Mouse (Mus musculus): ENCODE data around the gene Adam1b. TPM values are rescaled to one million over a fixed set of nuclear protein-coding genes. Genes with fewer than 3 reads are reported as not detected.

Gene Adam1b
- polyA plus RNA-seq (2015; fragmentation: Nextera tagmentation; extraction: Ambion mirVana), result 0.05 and 0.09 TPM in 2 replicates

DNA sequence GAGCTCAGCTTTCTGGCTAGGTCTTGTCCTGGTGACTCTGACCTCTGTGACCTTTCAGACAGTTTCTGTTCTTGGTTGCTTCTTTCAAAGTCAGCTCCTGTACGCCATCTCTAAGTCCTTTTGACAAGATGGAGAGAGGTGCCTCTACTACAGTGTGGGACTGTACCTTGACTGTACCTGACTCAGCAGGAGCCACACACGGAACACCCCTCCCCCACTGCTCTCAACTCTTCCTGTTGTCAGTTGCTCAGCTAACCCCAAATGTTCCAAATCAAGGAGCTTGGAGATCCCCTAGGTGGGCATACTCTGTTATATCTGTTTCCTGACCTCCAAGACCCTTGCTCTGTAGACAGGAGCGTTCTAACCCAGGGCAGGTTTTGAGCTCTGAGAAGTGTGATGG, at the start of gene Adam1b:
Adam1b (minus strand) TSS at position 205 of the 400 bp plus-strand sequence.
- H3K36me3 ChIP-seq, result no peaks in the 10 kb centered on the region
- no peak within 1 kb of the TSS for H3K4me3 ChIP-seq (replicated peaks)
- no peak within 1 kb of the TSS for H3K9ac ChIP-seq
- H3K27ac ChIP-seq, result no peak within 1 kb of the TSS
- H3K9me3 ChIP-seq, result no peaks in the 10 kb centered on the region
- 63% methylated on average over 3 of the region's 3 CpGs for WGBS
- H3K27me3 ChIP-seq (replicated peaks), result no peaks in the 10 kb centered on the region
- no peak within 1 kb of the TSS for H3K4me2 ChIP-seq
- H3K4me1 ChIP-seq, result no peaks in the 10 kb centered on the region
- ATAC-seq (ENCODE audit: insufficient read depth, low FRiP score, low read depth), result no peak

DNA sequence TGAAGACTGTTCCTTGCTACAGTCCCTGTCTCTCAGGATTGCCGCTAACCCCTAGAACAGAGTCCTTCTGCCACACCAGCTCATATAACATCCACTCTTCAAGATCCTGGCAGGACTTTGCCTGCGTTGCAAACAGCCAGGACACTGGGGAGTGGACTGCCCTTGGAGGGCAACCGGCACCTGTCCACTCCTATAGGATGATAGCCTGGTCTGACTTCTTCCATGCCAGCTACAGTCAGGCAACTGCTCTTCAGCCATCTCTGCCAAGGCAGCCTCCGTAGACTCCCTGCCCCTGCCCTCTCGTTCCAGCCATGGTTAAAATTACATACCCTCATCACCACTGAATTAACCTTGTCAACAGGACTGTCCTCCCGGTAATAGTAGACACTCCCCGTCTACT, 46.0 kb upstream of the Adam1b start:
- Histone ChIP-seq H3K9ac (no peak overlapping the region), H3K27me3 (replicated peaks) (no peaks in the 10 kb centered on the region), H3K9me3 (no peaks in the 10 kb centered on the region), H3K4me2 (no peak overlapping the region), H3K4me1 (peaks cover 10% of the 10 kb centered on the region), H3K36me3 (no peaks in the 10 kb centered on the region), H3K27ac (no peak overlapping the region), H3K4me3 (replicated peaks) (no peak overlapping the region)
- ATAC-seq (ENCODE audit: insufficient read depth, low FRiP score, low read depth), result no peak
- WGBS, result 83% methylated on average over 7 of the region's 7 CpGs

DNA sequence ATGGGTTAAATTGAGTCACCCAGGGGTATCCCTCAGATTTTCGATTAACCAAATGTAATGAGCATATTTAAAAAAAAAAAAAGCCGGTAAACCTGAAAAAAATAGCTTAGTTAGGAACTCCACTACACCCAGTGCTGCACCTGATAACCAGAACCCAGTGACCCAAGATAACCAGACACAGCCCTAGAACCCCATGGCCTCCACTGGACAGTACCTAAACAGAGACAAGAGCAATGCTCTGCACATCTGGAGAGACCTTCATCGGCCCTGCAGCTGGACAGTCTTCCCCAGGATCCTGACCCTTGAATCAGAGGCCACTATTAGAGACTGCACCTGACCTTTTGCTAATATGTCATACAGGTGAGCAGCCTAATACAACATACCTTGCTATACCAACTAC, 43.8 kb upstream of the Adam1b start:
- Histone ChIP-seq H3K9me3 (no peaks in the 10 kb centered on the region), H3K4me2 (no peak overlapping the region), H3K4me3 (replicated peaks) (no peak overlapping the region), H3K27ac (no peak overlapping the region), H3K36me3 (no peaks in the 10 kb centered on the region), H3K9ac (no peak overlapping the region), H3K4me1 (peaks cover 11% of the 10 kb centered on the region), H3K27me3 (replicated peaks) (no peaks in the 10 kb centered on the region)
- 91% methylated on average over 3 of the region's 3 CpGs for WGBS
- no peak for ATAC-seq (ENCODE audit: insufficient read depth, low FRiP score, low read depth)

DNA sequence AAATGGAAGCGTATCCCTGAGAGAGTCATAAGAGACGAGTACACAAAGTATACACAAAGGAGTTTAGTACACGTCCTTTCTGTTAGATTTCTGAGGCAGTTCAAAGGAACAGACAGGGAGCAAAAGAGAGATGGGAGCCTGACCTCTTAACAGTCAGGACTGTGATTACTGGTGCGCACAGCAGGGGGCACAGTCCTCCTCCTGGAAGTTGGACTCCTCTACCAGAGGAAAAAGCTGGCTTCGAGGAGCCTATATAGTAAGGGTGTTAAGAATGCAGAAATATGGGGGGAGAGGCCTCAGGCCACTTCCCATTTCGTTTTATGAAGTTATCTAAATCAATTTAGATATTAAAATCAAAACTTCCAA, 43.3 kb upstream of the Adam1b start:
- H3K4me1 ChIP-seq, result peaks cover 11% of the 10 kb centered on the region
- 29% methylated on average over 6 of the region's 6 CpGs for WGBS
- H3K9ac ChIP-seq, result peak overlapping the region; percentile 95; the same call in 1 of the 2 replicates
- peak overlapping the region; percentile 78 for H3K4me2 ChIP-seq
- H3K27me3 ChIP-seq (replicated peaks), result no peaks in the 10 kb centered on the region
- ATAC-seq (ENCODE audit: insufficient read depth, low FRiP score, low read depth), result no peak
- peak overlapping the region; percentile 99 for H3K4me3 ChIP-seq (replicated peaks)
- peak overlapping the region; percentile 94; the same call in 1 of the 2 replicates for H3K27ac ChIP-seq
- H3K36me3 ChIP-seq, result no peaks in the 10 kb centered on the region
- H3K9me3 ChIP-seq, result no peaks in the 10 kb centered on the region

DNA sequence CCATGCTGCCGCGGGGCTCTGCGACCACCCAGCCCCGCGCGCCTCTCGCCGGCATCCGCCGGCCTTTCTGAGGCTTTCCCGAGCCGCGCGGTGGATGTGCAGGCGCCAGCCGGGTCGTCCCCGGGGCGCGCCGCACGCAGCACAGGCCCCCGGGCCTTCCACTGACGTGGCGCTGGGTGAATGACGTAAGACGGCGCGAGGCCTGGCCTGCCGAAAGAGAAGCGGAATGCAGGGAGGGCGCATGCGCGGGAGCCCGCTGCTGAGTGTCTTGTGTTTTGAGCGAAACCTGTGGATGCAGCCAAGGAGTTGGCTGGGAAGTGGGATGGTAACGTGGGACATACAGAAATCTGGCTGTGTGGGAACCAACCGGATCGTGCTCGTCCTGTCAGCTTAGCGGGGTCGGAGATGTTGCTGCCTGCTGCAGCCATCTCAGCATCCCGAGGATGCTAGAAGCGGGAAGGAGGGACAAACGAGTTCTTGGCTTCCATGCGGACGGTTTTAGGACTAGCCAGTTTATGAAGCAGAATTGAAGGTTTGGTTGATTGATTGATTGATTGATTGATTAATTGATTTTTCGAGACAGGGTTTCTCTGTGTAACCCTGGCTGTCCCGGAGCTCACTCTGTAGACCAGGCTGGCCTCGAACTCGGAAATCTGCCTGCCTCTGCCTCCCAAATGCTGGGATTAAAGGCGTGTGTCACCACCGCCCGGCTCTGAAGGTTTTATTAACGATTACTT, 42.7 kb upstream of the Adam1b start, which contains the start of gene Mapkapk5:
Mapkapk5 (minus strand) TSS at position 113 of the 737 bp plus-strand sequence.
- peak within 1 kb of the TSS; percentile 99 for H3K4me3 ChIP-seq (replicated peaks)

DNA sequence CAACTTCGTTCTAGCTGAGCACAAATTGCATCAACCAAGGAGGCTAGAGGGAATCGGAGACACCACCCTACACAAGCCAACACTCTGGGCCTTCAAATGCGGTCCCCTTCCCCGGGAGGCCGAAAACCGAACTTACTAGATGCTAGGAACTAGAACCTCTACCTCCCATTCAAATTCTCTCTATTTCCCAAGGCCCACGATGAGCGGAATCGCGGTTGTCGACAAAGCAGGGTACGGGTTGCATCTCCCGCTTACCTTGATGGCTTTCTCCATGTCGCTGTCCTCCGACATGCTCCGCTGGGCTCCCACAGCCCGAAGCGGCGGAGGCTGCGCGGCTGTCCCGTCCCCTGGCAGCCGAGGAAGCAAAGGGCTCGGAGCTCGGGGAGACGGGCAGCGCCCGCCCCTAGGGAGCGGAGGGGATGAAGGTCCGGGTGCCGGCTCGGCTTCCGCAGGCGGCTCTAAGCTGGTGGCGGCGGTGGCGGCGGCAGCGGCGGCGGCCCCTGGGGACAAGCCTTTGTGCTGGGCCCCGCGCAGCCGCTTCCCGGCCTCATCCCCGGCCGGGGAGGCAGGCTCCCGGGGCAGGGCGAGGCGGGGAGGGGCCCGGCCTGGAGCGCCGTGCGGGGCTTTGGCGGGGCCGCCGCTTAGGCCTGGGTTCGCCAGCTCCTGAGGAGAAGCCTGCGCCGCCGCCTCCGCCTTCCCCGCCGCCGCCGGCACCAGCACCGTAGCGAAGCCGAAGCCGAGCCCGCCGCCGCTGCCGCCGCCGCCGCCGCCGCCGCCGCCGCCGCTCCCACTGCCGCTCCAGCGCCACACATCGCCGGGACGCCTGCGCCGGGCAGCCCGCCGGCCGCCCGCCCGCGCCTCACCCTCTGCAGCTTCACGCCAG, 41.9 kb upstream of the Adam1b start, which contains the start of the genes Adam1a and Gm42878:
Adam1a (minus strand) TSS at position 573 of the 883 bp plus-strand sequence.
Gm42878 (minus strand) TSS at position 573 of the 883 bp plus-strand sequence.
- H3K4me3 ChIP-seq (replicated peaks), result peak within 1 kb of the TSS; percentile 99
- H3K4me1 ChIP-seq, result peaks cover 11% of the 10 kb centered on the region
- H3K27me3 ChIP-seq (replicated peaks), result no peaks in the 10 kb centered on the region
- H3K36me3 ChIP-seq, result no peaks in the 10 kb centered on the region
- H3K9ac ChIP-seq, result peak within 1 kb of the TSS; percentile 95
- H3K4me2 ChIP-seq, result peak within 1 kb of the TSS; percentile 78
- 1% methylated on average over 48 of the region's 97 CpGs for WGBS
- ATAC-seq (ENCODE audit: insufficient read depth, low FRiP score, low read depth), result peak; percentile 55
- H3K27ac ChIP-seq, result peak within 1 kb of the TSS; percentile 94
- no peaks in the 10 kb centered on the region for H3K9me3 ChIP-seq

More for the DNA sequence above, 42.7 kb upstream of the Adam1b start, which contains the start of gene Mapkapk5:
- Histone ChIP-seq H3K27ac (peak within 1 kb of the TSS; percentile 94), H3K36me3 (no peaks in the 10 kb centered on the region), H3K4me1 (peaks cover 11% of the 10 kb centered on the region), H3K9me3 (no peaks in the 10 kb centered on the region), H3K27me3 (replicated peaks) (no peaks in the 10 kb centered on the region), H3K4me2 (peak within 1 kb of the TSS; percentile 78), H3K9ac (peak within 1 kb of the TSS; percentile 95)
- 1% methylated on average over 55 of the region's 55 CpGs for WGBS
- peak; percentile 93 for ATAC-seq (ENCODE audit: insufficient read depth, low FRiP score, low read depth)

DNA sequence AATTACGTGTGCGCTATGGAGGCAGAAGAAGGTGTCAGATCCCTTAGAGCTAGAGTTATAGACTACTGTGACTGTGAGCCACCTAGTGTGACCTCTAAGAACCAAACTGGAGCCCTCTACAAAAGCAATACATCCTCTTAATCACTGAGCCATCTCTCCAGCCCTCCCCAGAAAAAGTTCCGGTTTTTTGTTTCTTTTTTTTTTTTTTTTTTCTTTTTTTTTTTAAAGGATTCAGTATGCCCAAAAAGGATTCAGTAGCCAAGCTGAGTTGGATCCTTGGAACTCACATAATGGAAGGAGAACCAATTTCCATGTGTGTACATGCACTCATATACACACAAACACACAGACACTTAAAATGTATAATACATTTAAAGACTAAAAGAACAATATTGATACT, 40.1 kb upstream of the Adam1b start:
- ATAC-seq (ENCODE audit: insufficient read depth, low FRiP score, low read depth), result no peak
- no peaks in the 10 kb centered on the region for H3K36me3 ChIP-seq
- H3K4me2 ChIP-seq, result no peak overlapping the region
- no peak overlapping the region for H3K9ac ChIP-seq
- H3K4me3 ChIP-seq (replicated peaks), result no peak overlapping the region
- no peaks in the 10 kb centered on the region for H3K27me3 ChIP-seq (replicated peaks)
- H3K4me1 ChIP-seq, result peaks cover 11% of the 10 kb centered on the region
- H3K27ac ChIP-seq, result no peak overlapping the region
- WGBS, result 85% methylated on average over 3 of the region's 3 CpGs
- no peaks in the 10 kb centered on the region for H3K9me3 ChIP-seq

DNA sequence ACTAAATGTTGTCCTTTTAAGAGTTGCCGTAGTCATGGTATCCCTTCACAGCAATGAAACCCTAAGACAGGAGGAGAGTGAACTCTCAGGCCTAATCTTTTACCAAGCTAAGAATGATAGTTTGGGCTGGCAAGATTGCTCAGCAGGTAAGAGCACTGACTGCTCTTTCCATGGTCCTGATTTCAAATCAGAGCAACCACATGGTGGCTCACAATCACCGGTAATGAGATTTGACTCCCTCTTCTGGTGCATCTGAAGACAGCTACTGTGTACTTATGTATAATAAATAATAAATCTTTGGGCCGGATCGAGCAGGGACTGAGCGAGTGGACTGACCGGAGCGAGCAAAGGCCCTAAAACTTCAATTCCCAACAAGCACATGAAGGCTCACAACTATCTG, 38.0 kb upstream of the Adam1b start:
- 81% methylated on average over 7 of the region's 7 CpGs for whole genome bisulfite sequencing
- H3K9me3 ChIP-seq, result no peaks in the 10 kb centered on the region
- H3K9ac ChIP-seq, result no peak overlapping the region
- H3K27ac ChIP-seq, result no peak overlapping the region
- no peak overlapping the region for H3K4me2 ChIP-seq
- H3K4me3 ChIP-seq (replicated peaks), result no peak overlapping the region
- no peak for ATAC-seq (ENCODE audit: insufficient read depth, low FRiP score, low read depth)
- H3K27me3 ChIP-seq (replicated peaks), result no peaks in the 10 kb centered on the region
- H3K36me3 ChIP-seq, result peaks cover 5% of the 10 kb centered on the region; the same call in 1 of the 2 replicates
- H3K4me1 ChIP-seq, result peaks cover 8% of the 10 kb centered on the region

DNA sequence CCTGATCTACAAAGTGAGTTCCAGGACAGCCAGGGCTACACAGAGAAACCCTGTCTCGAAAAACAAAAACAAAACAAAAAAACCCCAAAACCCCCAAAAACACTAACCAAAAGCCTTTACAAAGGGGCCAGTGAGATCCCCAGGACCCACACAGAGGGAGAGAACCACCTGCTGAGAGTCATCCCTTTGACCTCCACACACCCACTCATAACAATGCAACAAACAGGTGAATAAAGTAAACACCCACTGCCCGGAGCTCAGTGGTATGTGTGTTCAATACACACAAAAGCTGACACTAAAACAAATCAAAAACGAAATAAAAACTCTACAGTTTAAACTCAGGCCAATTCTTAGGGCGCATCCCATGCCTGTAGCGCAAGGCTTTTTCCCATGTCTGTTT, 36.8 kb upstream of the Adam1b start:
- Histone ChIP-seq H3K27ac (no peak overlapping the region), H3K36me3 (peaks cover 16% of the 10 kb centered on the region; the same call in 1 of the 2 replicates), H3K9ac (no peak overlapping the region), H3K27me3 (replicated peaks) (no peaks in the 10 kb centered on the region), H3K4me3 (replicated peaks) (no peak overlapping the region), H3K9me3 (no peaks in the 10 kb centered on the region), H3K4me1 (peaks cover 8% of the 10 kb centered on the region), H3K4me2 (no peak overlapping the region)
- WGBS, result 84% methylated on average over 5 of the region's 5 CpGs
- no peak for ATAC-seq (ENCODE audit: insufficient read depth, low FRiP score, low read depth)

DNA sequence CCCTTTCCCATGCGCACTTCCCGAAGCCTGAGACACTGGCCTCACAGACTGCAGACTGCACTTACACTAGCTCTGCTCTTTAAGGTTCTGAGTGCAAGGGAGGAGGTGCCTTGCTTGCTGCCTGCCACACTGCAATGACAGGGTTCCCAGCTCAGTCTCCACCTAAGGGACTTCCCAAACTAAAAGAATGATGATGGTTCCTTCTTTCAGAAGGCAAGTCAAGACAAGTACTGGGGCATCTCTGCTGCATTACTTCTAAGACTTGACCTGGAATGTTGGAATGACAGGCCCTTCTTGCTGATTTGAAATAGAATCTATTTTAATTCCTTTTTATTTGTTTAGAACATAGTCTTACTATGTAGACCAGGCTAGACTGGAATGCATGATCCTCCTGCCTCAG, 34.4 kb upstream of the Adam1b start:
- Histone ChIP-seq H3K4me2 (no peak overlapping the region), H3K9ac (no peak overlapping the region), H3K9me3 (no peaks in the 10 kb centered on the region), H3K36me3 (peaks cover 37% of the 10 kb centered on the region), H3K27ac (no peak overlapping the region), H3K4me1 (no peaks in the 10 kb centered on the region), H3K27me3 (replicated peaks) (no peaks in the 10 kb centered on the region), H3K4me3 (replicated peaks) (no peak overlapping the region)
- WGBS, result 90% methylated on average over 2 of the region's 2 CpGs
- no peak for ATAC-seq (ENCODE audit: insufficient read depth, low FRiP score, low read depth)

DNA sequence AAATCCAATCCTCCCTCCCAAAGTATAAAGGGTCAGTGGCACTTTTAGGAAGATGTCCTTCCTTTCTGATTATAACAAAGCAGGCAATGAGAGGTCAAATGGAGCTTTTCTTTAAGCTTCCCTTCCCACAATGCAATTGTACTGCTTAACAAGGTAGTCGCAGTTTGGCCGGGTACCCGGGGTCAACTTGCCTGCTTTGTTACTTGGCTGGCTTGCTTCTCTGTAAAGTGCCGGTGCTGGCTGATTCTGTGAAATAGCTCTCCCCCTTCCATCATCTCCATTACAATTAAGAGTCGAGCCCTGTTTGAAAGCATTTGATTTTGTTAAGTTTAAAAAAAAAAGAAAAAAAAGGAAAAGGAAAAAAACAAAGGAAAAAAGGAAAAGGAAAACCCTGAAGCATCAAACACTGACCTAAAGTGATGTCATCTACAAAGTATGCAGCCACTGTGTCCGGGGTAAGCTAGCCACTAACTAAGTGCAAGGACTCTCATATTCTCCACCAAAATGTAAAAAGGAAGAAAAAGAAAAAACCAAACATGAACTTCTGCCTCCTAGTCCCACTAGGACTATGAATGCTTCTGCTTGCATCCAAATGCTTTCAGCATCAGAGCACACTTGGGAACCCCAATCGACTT, 33.8 kb upstream of the Adam1b start:
- H3K27ac ChIP-seq, result no peak overlapping the region
- no peak overlapping the region for H3K4me2 ChIP-seq
- no peak overlapping the region for H3K4me3 ChIP-seq (replicated peaks)
- no peak overlapping the region for H3K9ac ChIP-seq
- WGBS, result 69% methylated on average over 7 of the region's 7 CpGs
- no peaks in the 10 kb centered on the region for H3K9me3 ChIP-seq
- H3K36me3 ChIP-seq, result peaks cover 43% of the 10 kb centered on the region
- no peaks in the 10 kb centered on the region for H3K4me1 ChIP-seq
- H3K27me3 ChIP-seq (replicated peaks), result no peaks in the 10 kb centered on the region
- no peak for ATAC-seq (ENCODE audit: insufficient read depth, low FRiP score, low read depth)

All from stomach, embryonic 15.5 days (tissue).